Mouse (Mus musculus): ENCODE results near the gene U2af1l4. TPM values are rescaled to one million over a fixed set of nuclear protein-coding genes. Genes with fewer than 3 reads are reported as not detected.
A peak's percentile ranks its signal among the peaks of the same experiment; 100 is the strongest.

The U2af1l4 gene
- total and polyA plus RNA-seq, 3 experiments, result 42.5 to 71.2 (median 62.9) TPM

GRCm38 (mm10) chr7:30551445-30552101 is 11.5 kb upstream of the U2af1l4 start:
- Histone ChIP-seq H3K4me3 (ENCODE audit: low read depth, low read length) (peak overlapping the region; percentile 78), H3K27me3 (ENCODE audit: insufficient read depth, low read length) (no peaks in the 10 kb centered on the region), H3K4me1 (ENCODE audit: insufficient read depth, low read depth, low read length) (peaks cover 35% of the 10 kb centered on the region), H3K9me3 (replicated peaks) (no peaks in the 10 kb centered on the region), H3K36me3 (replicated peaks) (peaks cover 66% of the 10 kb centered on the region)
- peak; percentile 45; the same call in 1 of the 2 replicates for ATAC-seq (ENCODE audit: extremely low read depth, insufficient number of reproducible peaks, low FRiP score, poor library complexity, severe bottlenecking)
- DNase-seq (ENCODE audit: low spot score), result no peak
- no peak for TF ChIP-seq GATA2 (IDR thresholded peaks at IDR 0.05; ENCODE audit: borderline replicate concordance, low read depth, low read length)
- no peak for TF ChIP-seq TAL1 (conservative IDR thresholded peaks at IDR 0.05; ENCODE audit: low read depth, low read length)
- TF ChIP-seq GATA1 (IDR thresholded peaks at IDR 0.05; ENCODE audit: borderline replicate concordance, low read length), result no peak

DNA sequence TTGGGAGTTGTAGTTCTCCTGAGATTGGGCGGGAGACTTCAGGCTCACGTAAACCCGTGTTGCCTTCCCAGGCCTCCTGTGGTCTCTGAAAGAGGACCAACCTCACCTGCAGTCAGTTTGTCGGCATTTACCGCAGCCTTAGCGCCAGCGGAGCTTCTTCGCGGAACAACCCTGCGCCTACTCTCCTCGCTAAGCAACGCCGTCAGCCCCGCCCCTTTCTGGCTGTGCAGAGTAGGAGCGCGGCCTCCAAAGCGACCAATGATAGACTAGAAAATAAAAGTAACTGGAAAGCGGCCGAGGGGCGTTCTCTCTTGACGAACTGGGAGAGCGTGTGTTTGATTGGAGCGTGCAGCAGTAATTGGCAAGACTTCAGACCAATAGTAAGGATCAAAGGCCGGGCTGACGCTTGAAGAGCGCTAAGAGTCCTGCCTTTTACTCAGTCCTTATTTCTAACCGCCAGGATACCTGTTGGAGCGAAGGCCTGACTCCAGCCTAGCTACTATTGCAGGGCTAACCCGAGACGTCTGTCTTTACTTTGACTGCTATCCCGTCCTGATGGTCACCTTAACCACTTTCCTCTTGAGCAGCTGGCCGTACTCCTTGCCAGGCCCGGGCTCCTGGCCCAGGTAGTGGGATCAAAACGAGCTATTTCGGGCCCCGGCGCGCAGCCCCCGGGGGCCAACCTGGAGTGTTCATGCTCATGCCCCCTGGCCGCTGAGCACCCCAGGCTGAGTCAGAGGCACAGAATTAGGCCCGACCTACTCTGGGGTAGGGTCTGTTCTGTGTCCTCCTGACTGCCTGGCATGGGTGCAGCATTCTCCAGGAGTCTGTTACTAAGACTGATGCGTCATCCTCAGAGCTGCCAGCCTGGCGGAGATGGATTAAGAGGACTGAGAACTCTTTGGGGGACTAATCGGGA is 10.7 kb upstream of the U2af1l4 start, which contains the start of the genes Hspb6 and Proser3:
Gene Hspb6, plus strand, starts transcription at position 77 of the 919 bp plus-strand sequence.
Gene Proser3, minus strand, starts transcription at position 198 of the 919 bp plus-strand sequence.
- H3K9me3 ChIP-seq (replicated peaks), result no peaks in the 10 kb centered on the region
- H3K4me1 ChIP-seq (ENCODE audit: insufficient read depth, low read depth, low read length), result peaks cover 35% of the 10 kb centered on the region
- TF ChIP-seq POLR2AphosphoS5 (IDR thresholded peaks at IDR 0.05; ENCODE audit: insufficient replicate concordance, low read depth, low read length) (0 out of 2 replicates have a peak, but pooled peaks have one; percentile 60), GATA1 (IDR thresholded peaks at IDR 0.05; ENCODE audit: borderline replicate concordance, low read length) (no peak)
- peak; percentile 96 for DNase-seq (ENCODE audit: low spot score)
- ATAC-seq (ENCODE audit: extremely low read depth, insufficient number of reproducible peaks, low FRiP score, poor library complexity, severe bottlenecking), result peak; percentile 94
- H3K4me3 ChIP-seq (ENCODE audit: low read depth, low read length), result peak within 1 kb of the TSS; percentile 78
- peaks cover 70% of the 10 kb centered on the region for H3K36me3 ChIP-seq (replicated peaks)
- no peaks in the 10 kb centered on the region for H3K27me3 ChIP-seq (ENCODE audit: insufficient read depth, low read length)

DNA sequence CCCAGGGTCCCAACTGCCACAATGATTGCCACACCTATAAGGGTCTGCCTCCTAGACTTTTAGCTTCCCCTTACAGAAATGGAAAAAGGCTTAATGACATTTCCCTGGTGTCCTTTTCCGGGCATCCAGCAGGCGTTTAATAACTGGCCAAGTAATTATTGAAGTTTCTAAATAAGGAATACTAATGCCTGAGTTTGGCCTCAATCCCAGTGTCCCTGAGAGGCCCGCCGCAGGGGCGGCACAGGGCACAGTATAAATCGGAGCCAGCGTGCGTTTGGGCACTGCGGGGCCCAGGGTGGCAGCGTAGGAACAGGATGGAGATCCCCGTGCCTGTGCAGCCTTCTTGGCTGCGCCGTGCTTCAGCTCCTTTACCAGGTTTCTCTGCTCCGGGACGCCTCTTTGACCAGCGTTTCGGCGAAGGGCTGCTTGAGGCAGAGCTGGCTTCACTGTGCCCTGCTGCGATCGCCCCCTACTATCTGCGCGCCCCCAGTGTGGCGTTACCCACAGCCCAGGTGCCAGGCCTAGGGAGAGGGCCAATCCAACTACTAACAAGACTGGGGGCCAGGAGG is 10.0 kb upstream of the U2af1l4 start:
- TF ChIP-seq GATA2 (IDR thresholded peaks at IDR 0.05; ENCODE audit: borderline replicate concordance, low read depth, low read length) (no peak), POLR2AphosphoS5 (IDR thresholded peaks at IDR 0.05; ENCODE audit: insufficient replicate concordance, low read depth, low read length) (no peak), GATA1 (IDR thresholded peaks at IDR 0.05; ENCODE audit: borderline replicate concordance, low read length) (no peak)
- Histone ChIP-seq H3K4me1 (ENCODE audit: insufficient read depth, low read depth, low read length) (peaks cover 41% of the 10 kb centered on the region), H3K9me3 (replicated peaks) (no peaks in the 10 kb centered on the region), H3K36me3 (replicated peaks) (peaks cover 72% of the 10 kb centered on the region), H3K4me3 (ENCODE audit: low read depth, low read length) (peak overlapping the region; percentile 78), H3K27me3 (ENCODE audit: insufficient read depth, low read length) (no peaks in the 10 kb centered on the region)
- no peak for DNase-seq (ENCODE audit: low spot score)
- ATAC-seq (ENCODE audit: extremely low read depth, insufficient number of reproducible peaks, low FRiP score, poor library complexity, severe bottlenecking), result no peak

GRCm38 (mm10) chr7:30553810-30554584 is 9.1 kb upstream of the U2af1l4 start:
- H3K9me3 ChIP-seq (replicated peaks), result no peaks in the 10 kb centered on the region
- no peak for ATAC-seq (ENCODE audit: extremely low read depth, insufficient number of reproducible peaks, low FRiP score, poor library complexity, severe bottlenecking)
- peaks cover 65% of the 10 kb centered on the region for H3K36me3 ChIP-seq (replicated peaks)
- no peak for DNase-seq (ENCODE audit: low spot score)
- TF ChIP-seq CTCF (IDR thresholded peaks at IDR 0.05; ENCODE audit: low read depth, low read length) (no peak), POLR2AphosphoS5 (IDR thresholded peaks at IDR 0.05; ENCODE audit: insufficient replicate concordance, low read depth, low read length) (no peak), GATA1 (IDR thresholded peaks at IDR 0.05; ENCODE audit: borderline replicate concordance, low read length) (no peak), GATA2 (IDR thresholded peaks at IDR 0.05; ENCODE audit: borderline replicate concordance, low read depth, low read length) (no peak), TAL1 (conservative IDR thresholded peaks at IDR 0.05; ENCODE audit: low read depth, low read length) (no peak)
- H3K4me3 ChIP-seq (ENCODE audit: low read depth, low read length), result no peak overlapping the region; the same call in 1 of the 2 replicates
- H3K4me1 ChIP-seq (ENCODE audit: insufficient read depth, low read depth, low read length), result peaks cover 50% of the 10 kb centered on the region
- no peaks in the 10 kb centered on the region for H3K27me3 ChIP-seq (ENCODE audit: insufficient read depth, low read length)

DNA sequence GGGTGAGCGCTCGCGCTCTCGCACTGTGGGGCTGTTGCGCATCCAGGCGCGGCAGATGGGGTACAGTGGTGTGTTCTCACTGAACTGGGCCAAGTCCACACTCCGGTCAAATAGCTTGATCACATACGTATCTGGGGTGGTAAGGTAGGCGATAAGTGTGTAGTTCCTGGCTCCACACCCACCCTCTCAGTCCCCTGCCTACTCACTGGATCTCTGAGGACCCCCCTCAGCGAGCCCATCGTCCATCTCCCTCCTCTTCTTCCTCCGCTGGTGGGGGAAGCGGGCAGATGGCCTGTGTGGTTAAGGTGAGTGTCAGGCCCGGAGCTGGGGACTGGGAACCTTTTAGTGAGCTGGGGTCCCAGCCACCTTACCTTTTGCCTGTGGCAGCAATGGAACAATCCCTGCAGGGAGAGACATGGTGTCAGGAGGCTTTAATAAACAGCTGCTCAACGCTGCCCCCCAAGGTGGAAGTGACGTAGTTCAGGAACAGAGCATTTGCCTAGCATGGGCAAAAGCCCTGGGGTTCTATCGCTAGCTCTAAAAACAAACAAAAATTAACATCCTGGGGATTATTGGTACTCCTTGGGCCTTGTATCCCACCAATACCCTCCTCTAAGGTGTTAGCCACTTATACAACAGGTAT is 6.1 kb upstream of the U2af1l4 start:
- no peak for ATAC-seq (ENCODE audit: extremely low read depth, insufficient number of reproducible peaks, low FRiP score, poor library complexity, severe bottlenecking)
- Histone ChIP-seq H3K36me3 (replicated peaks) (peaks cover 59% of the 10 kb centered on the region), H3K4me3 (ENCODE audit: low read depth, low read length) (no peak overlapping the region), H3K4me1 (ENCODE audit: insufficient read depth, low read depth, low read length) (peaks cover 48% of the 10 kb centered on the region), H3K9me3 (replicated peaks) (no peaks in the 10 kb centered on the region), H3K27me3 (ENCODE audit: insufficient read depth, low read length) (no peaks in the 10 kb centered on the region)
- no peak for DNase-seq (ENCODE audit: low spot score)
- TF ChIP-seq POLR2AphosphoS5 (IDR thresholded peaks at IDR 0.05; ENCODE audit: insufficient replicate concordance, low read depth, low read length), result no peak
- no peak for TF ChIP-seq GATA1 (IDR thresholded peaks at IDR 0.05; ENCODE audit: borderline replicate concordance, low read length)
- TF ChIP-seq TAL1 (conservative IDR thresholded peaks at IDR 0.05; ENCODE audit: low read depth, low read length), result no peak
- TF ChIP-seq GATA2 (IDR thresholded peaks at IDR 0.05; ENCODE audit: borderline replicate concordance, low read depth, low read length), result no peak
- TF ChIP-seq CTCF (IDR thresholded peaks at IDR 0.05; ENCODE audit: low read depth, low read length), result no peak
